Mouse (Mus musculus) small intestine, adult 10 weeks (tissue): ENCODE measurements around the gene Nipsnap3a. TPM values are rescaled to one million over a fixed set of nuclear protein-coding genes. Genes with fewer than 3 reads are reported as not detected.

ENCODE experiments used
- polyA plus RNA-seq: library from polyadenylated mRNA; stranded (reverse); fragments of 350-450 nt; fragmentation: Illumina TruSeq; extraction: RNeasy Lipid Tissue Mini Kit (QIAGEN cat#74804); gene quantifications from one replicate; pipeline ENCODE4 v1.2.3, GENCODE M21; 2014; ENCODE audit warnings: low replicate concordance

Gene Nipsnap3a
- not detected for polyA plus RNA-seq

GRCm38 (mm10) chr4:52989248-52989647 lies at the start of gene Nipsnap3a:
TSS of gene Nipsnap3a (plus strand) at chr4:52989272.

GRCm38 (mm10) chr4:52964247-52964646 lies 24.8 kb upstream of the Nipsnap3a start, which contains the start of gene Olfr270:
TSS of gene Olfr270 (plus strand) at chr4:52964547.

GRCm38 (mm10) chr4:53011732-53012361 lies 22.8 kb downstream of the Nipsnap3a start, which contains the start of gene Nipsnap3b:
TSS of gene Nipsnap3b (plus strand) at chr4:53011880.

Other genes with a start within 250 kb of the Nipsnap3a start
- not detected for gene Olfr275, start 174.7 kb upstream of the Nipsnap3a start, polyA plus RNA-seq
- gene Olfr273, start 130.0 kb upstream of the Nipsnap3a start, polyA plus RNA-seq = not detected
- not detected for gene Olfr272, start 70.1 kb upstream of the Nipsnap3a start, polyA plus RNA-seq
- gene Olfr270, start 24.7 kb upstream of the Nipsnap3a start, polyA plus RNA-seq = not detected
- gene Nipsnap3b, start 22.6 kb downstream of the Nipsnap3a start, polyA plus RNA-seq = 116 TPM
- 40.9 TPM for gene Abca1, start 170.6 kb downstream of the Nipsnap3a start, polyA plus RNA-seq